Mouse (Mus musculus) natural killer cell, adult 2 months (primary cell): ENCODE data around the gene Mcpt9.
"Not testable (repeated sequence)": the region's sequence is repeated elsewhere in the genome, so short reads cannot be mapped to it uniquely, and the experiment has no call there.

ENCODE experiments used
- DNase-seq, 2 experiments: peaks; one replicate each; pipeline ENCODE4 v3.0.0; 2022; ENCODE audit warnings: low spot score in 2 of 2

The Mcpt9 gene

DNA sequence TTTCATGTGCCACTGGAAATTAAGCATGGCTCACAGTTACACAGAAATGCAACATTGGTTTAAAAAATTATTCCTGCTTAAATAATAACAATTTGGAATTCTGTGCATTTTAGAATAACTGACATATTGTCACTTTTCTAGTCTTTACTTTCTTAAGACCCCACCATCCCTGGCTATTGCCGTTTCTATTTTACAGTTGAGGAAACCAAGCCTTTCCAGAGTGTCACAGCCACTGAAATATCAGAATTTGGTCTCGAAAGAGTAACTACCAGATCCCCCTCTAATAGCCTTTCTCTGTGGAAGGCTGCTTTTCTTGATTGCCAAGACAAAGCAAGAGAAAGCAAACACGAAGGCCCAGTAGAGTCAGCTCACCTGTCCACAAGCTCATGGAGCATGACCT is at the start of gene Mcpt9:
Gene Mcpt9 (minus strand): TSS at position 101 of the 400 bp plus-strand sequence.
- DNase-seq = not testable (repeated sequence)

DNA sequence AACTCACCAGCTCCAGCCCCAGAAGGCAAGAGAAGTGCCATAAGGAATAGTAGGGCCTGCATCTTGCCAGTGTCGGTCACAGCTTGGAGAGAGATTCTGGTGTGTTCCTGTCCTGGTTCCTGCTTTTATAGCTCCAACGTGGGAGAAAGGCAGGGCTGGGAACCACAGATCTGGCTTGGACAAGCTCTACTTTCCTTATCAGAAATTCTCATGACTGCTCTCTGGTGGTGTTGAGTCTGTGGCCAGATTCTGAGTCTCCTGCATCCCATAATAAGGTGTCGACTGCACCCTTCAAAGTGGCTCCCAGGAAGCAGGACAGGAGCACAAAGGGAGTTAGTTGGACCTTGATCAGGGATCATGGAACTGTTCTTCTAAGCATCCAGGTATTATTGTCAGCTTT is 31.9 kb upstream of the Mcpt9 start, which contains the start of gene Mcpt4:
Gene Mcpt4 (minus strand): TSS at position 101 of the 400 bp plus-strand sequence.
- DNase-seq = not testable (repeated sequence)

DNA sequence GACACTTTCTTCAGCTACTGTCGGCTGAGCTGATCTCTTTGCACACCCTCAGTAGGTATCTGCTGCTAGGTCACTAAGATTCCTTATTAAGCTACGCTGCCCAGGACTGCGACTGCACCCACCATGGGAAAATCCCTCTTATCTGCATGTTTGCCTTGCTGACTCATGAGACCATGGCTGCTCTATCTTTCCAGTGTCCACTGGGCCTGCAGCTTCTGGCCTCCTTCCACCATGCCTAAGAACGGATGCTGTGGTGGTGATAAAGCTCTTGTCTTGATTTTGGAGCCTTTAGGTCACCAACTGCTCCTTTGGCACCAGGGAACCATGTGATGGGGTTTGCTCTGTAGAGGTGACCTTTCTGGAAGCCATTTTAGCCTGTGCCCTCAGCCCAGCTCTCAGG is 27.4 kb upstream of the Mcpt9 start:
- DNase-seq = no peak

DNA sequence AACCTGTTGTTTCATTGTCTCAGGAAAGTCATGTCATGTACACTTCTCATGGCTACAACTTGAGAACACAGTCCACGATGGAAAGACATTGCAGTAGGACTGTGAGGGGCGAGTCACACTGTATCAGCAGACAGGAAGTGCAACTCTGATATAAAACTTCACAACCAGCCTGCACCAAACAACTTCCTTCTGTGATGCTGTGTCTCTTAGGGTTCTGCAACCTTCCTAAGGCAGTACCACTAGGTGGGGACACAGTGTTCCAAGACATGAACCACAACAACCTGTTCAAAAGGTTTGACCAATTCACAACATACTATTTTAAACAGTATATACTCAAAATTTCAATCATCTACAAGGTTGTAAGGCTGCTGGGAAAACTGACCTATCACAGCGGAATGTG is 25.1 kb upstream of the Mcpt9 start:
- DNase-seq = no peak

DNA sequence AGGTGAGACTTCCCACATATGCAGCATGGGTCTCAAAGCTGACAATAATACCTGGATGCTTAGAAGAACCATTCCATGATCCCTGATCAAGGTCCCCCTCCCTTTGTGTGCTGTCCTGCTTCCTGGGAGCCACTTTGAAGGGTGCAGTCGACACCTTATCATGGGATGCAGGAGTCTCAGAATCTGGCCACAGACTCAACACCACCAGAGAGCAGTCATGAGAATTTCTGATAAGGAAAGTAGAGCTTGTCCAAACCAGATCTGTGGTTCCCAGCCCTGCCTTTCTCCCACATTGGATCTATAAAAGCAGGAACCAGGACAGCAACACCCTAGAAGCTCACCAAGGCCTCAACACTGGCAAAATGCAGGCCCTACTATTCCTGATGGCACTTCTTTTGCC is 11.5 kb upstream of the Mcpt9 start, which contains the start of gene Mcpt2:
Gene Mcpt2 (plus strand): TSS at position 250 of the 400 bp plus-strand sequence.
- DNase-seq = not testable (repeated sequence)

DNA sequence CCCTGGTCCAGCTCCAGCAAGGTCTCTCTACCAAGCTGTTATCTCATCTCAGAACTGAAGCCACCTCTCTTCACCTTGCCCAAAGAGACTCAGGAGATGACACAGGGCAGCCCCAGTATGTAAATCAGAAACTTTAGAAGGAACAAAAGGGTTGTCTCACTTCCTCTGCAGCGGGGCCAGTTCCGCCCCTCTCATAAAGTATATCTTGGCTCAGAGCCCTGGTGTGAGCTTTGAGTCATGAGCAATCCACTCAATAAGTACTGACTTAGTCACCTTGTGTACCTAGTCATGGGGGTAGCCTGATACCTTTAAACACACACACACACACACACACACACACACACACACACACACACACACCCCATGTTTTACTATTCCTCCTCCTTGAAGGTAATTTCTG is 4.1 kb upstream of the Mcpt9 start:
- DNase-seq = no peak

DNA sequence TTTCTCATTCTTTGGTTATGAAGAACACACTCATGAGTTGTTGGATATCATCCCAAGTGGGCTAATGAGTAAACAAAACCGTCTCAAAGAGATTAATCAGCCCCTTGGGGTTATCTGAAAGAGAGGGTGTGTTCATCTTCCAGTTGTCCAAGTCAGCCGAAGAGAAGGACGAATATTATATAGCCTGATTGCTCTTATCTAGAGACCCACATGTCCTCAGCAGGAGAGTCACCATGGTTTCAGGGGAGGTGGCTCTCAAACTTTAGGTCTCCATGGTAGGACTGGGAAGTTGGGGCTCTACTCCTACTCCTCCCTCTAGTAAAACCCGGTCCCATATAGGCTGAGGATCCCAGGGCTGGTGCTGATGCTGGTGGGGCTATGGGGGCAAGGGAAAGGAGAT is 9.0 kb downstream of the Mcpt9 start:
- not testable (repeated sequence) for DNase-seq

DNA sequence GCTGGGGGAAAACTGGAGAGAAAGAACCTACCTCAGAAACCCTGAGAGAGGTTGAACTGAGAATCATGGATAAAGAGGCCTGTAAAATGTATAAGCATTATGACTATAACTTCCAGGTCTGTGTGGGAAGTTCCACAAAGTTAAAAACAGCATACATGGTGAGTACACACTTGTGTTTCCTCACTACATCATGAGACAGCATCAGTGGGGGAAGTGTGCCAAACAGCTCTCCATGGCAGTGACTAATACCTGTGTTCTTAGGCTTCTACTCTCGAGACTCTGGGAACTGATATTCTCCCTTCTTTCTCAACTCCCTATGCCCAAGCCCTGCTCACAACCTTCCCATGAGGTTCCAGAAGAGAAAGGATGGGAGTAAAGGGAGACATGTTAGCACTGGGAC is 10.8 kb downstream of the Mcpt9 start:
- DNase-seq = no peak

DNA sequence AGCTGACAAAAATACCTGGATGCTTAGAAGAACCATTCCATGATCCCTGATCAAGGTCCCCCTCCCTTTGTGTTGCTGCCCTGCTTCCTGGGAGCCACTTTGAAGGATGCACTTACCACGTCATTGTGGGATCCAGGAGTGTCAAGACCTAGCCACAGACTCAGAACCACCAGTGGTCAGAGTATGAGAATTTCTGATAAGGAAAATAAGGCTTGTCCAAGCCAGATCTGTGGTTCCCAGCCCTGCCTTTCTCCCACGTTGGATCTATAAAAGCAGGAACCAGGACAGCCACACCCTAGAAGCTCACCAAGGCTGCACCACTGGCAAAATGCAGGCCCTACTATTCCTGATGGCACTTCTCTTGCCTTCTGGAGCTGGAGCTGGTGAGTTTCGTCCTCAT is 12.6 kb downstream of the Mcpt9 start, which contains the start of gene Mcpt1:
Gene Mcpt1 (plus strand): TSS at position 301 of the 400 bp plus-strand sequence.
- DNase-seq = not testable (repeated sequence)

DNA sequence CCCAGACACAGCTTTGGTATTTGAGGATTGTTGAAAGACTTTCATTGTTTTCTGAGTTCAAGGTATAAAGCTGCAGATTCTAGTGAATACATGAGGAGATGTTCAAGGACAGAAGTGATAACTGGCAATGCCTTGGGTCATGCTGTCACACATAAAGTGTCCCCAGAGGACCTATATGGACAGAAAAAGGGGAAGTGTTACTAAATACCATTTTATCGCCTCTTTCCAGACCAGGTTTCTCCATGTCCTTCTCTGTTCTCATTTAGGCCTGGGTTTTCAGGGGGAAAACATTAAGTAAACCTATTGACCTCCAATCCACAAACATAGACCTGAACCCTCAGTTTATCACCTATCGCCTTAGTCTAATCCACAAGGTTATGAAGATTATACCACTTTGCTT is 16.4 kb downstream of the Mcpt9 start:
- DNase-seq = no peak

DNA sequence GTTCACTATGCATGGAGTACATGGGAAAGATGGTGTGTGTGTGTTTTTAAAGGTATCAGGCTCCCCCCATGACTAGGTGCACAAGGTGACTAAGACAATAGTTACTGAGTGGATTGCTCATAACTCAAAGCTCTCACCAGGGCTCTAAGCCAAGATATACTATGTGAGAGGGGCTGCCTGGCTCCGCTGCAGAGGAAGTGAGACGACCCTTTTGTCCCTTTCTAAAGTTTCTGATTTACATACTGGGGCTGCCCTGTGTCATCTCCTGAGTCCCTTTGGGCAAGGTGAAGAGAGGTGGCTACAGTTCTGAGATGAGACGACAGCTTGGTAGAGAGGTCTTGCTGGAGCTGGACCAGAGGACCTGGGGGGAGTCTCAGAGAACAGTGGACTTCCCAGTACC is 17.1 kb downstream of the Mcpt9 start:
- no peak for DNase-seq

DNA sequence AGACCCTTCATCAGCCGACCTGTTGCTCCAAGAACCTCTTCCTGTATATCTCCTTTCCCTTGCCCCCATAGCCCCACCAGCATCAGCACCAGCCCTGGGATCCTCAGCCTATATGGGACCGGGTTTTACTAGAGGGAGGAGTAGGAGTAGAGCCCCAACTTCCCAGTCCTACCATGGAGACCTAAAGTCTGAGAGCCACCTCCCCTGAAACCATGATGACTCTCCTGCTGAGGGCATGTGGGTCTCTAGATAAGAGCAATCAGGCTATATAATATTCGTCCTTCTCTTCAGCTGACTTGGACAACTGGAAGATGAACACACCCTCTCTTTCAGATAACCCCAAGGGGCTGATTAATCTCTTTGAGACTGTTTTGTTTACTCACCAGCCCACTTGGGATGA is 42.8 kb downstream of the Mcpt9 start:
- not testable (repeated sequence) for DNase-seq
